Mouse (Mus musculus) limb, embryonic 14.5 days (tissue): Measurements from ENCODE around the gene Bbs10. TPM values are rescaled to one million over a fixed set of nuclear protein-coding genes. Genes with fewer than 3 reads are reported as not detected.

Experiments used
- ATAC-seq: fragments of 200-750 bp; cut with Nextera tagmentation; 2 replicates; pipeline ENCODE4 v1.8.0; 2017; ENCODE audit warnings: low read depth, moderate number of reproducible peaks, moderate TSS enrichment; ENCODE audit not compliant: low FRiP score
- DNase-seq: peaks from one replicate; pipeline ENCODE4 v3.0.0-alpha.2; 2015; ENCODE audit warnings: low spot score
- H3K27ac ChIP-seq: fragments of 300-500 bp; sonication (generic); replicated peaks from 2 replicates; pipeline ENCODE4 v1.5.1; 2014; ENCODE audit warnings: low read depth, mild to moderate bottlenecking, low read length, moderate library complexity, mixed read lengths
- H3K27me3 ChIP-seq: fragments of 300-500 bp; sonication (generic); 2 replicates; pipeline ENCODE4 v1.6.1; 2014; ENCODE audit warnings: low read length, mixed read lengths; ENCODE audit not compliant: control insufficient read depth, insufficient read depth
- H3K36me3 ChIP-seq: fragments of 300-500 bp; sonication (generic); 2 replicates; pipeline ENCODE4 v1.6.1; 2014; ENCODE audit warnings: mild to moderate bottlenecking, low read length, moderate library complexity, mixed read lengths; ENCODE audit not compliant: control insufficient read depth, insufficient read depth
- H3K4me1 ChIP-seq: fragments of 300-500 bp; sonication (generic); 2 replicates; pipeline ENCODE4 v1.6.1; 2014; ENCODE audit warnings: antibody characterized with exemption, low read length, mixed read lengths; ENCODE audit not compliant: control insufficient read depth, insufficient read depth
- H3K4me2 ChIP-seq: fragments of 300-500 bp; sonication (generic); replicated peaks from 2 replicates; pipeline ENCODE4 v1.6.1; 2014; ENCODE audit warnings: low read depth, mild to moderate bottlenecking, low read length, moderate library complexity; ENCODE audit not compliant: severe bottlenecking
- H3K4me3 ChIP-seq: fragments of 300-500 bp; sonication (generic); replicated peaks from 2 replicates; pipeline ENCODE4 v1.5.1; 2014; ENCODE audit warnings: low read length
- H3K9ac ChIP-seq: fragments of 300-500 bp; sonication (generic); 2 replicates; pipeline ENCODE4 v1.6.1; 2014; ENCODE audit warnings: mild to moderate bottlenecking, low read depth, low read length, moderate library complexity; ENCODE audit not compliant: severe bottlenecking
- H3K9me3 ChIP-seq: fragments of 300-500 bp; sonication (generic); 2 replicates; pipeline ENCODE4 v1.6.1; 2016; ENCODE audit warnings: low read length; ENCODE audit not compliant: control insufficient read depth
- POLR2A ChIP-seq: fragments of 200-500 bp; IDR thresholded peaks from 2 replicates; pipeline ENCODE4 v1.8.0; 2012; ENCODE audit warnings: inconsistent platforms, mild to moderate bottlenecking, moderate library complexity, borderline replicate concordance; ENCODE audit not compliant: insufficient read depth, insufficient read length; ENCODE audit errors: extremely low read depth
- WGBS: fragments of 180-500 bp; shearing (Covaris S2); extraction: QIAGEN DNeasy Blood & Tissue Kit; methylation state at CpG from one replicate; pipeline ENCODE4 v1.1.7; 2014; 5-methylcytosine and 5-hydroxymethylcytosine counted together
- polyA plus RNA-seq, 2 experiments: library from polyadenylated mRNA; depleted of rRNA in 1 of 2; stranded (reverse) in 1 of 2; unstranded in 1 of 2; fragments of >200 nt; fragmentation: Nextera tagmentation in 1 of 2; extraction: Ambion mirVana in 1 of 2; gene quantifications; 2 replicates each; pipeline versions ENCODE4 v1.2.1 to v1.2.3; 2012 to 2014

The Bbs10 gene
- polyA plus RNA-seq, 2 experiments, result 4.4 to 4.9 TPM

GRCm38 (mm10) chr10:111318805-111319500, 20.5 kb downstream of the Bbs10 start:
- Histone ChIP-seq H3K4me3 (no peak overlapping the region), H3K4me2 (no peak overlapping the region), H3K9me3 (no peaks in the 10 kb centered on the region), H3K9ac (no peak overlapping the region), H3K36me3 (no peaks in the 10 kb centered on the region), H3K4me1 (peaks cover 5% of the 10 kb centered on the region; the same call in 1 of the 2 replicates), H3K27ac (no peak overlapping the region), H3K27me3 (no peaks in the 10 kb centered on the region)
- TF ChIP-seq POLR2A, result no peak
- 83% methylated on average over 9 of the region's 9 CpGs for WGBS
- ATAC-seq (no peak), DNase-seq (no peak)

- H3K4me2 ChIP-seq, result no peak overlapping the region
- H3K4me3 ChIP-seq, result no peak overlapping the region
- no peaks in the 10 kb centered on the region for H3K27me3 ChIP-seq
- no peak overlapping the region for H3K27ac ChIP-seq
- DNase-seq (no peak), ATAC-seq (no peak)
- H3K4me1 ChIP-seq, result no peaks in the 10 kb centered on the region
- no peak overlapping the region for H3K9ac ChIP-seq
- no peaks in the 10 kb centered on the region for H3K36me3 ChIP-seq
- no peaks in the 10 kb centered on the region for H3K9me3 ChIP-seq
- TF ChIP-seq POLR2A, result no peak
Measured at GRCm38 (mm10) chr10:111320579-111320978, 22.1 kb downstream of the Bbs10 start.

GRCm38 (mm10) chr10:111327957-111328356, 29.5 kb downstream of the Bbs10 start:
- Histone ChIP-seq H3K36me3 (no peaks in the 10 kb centered on the region), H3K27ac (no peak overlapping the region), H3K4me1 (no peaks in the 10 kb centered on the region), H3K27me3 (no peaks in the 10 kb centered on the region), H3K4me3 (no peak overlapping the region), H3K9ac (no peak overlapping the region), H3K4me2 (no peak overlapping the region), H3K9me3 (no peaks in the 10 kb centered on the region)
- no peak for DNase-seq
- 78% methylated on average over 4 of the region's 4 CpGs for WGBS
- no peak for TF ChIP-seq POLR2A
- no peak for ATAC-seq

GRCm38 (mm10) chr10:111329326-111329725, 30.8 kb downstream of the Bbs10 start:
- Histone ChIP-seq H3K9ac (no peak overlapping the region), H3K4me2 (no peak overlapping the region), H3K4me1 (no peaks in the 10 kb centered on the region), H3K36me3 (no peaks in the 10 kb centered on the region), H3K9me3 (no peaks in the 10 kb centered on the region), H3K27ac (no peak overlapping the region), H3K4me3 (no peak overlapping the region), H3K27me3 (no peaks in the 10 kb centered on the region)
- DNase-seq, result no peak
- TF ChIP-seq POLR2A, result no peak
- ATAC-seq, result no peak
- 84% methylated on average over 5 of the region's 5 CpGs for WGBS

- H3K4me2 ChIP-seq, result no peak overlapping the region
- H3K36me3 ChIP-seq, result no peaks in the 10 kb centered on the region
- no peaks in the 10 kb centered on the region for H3K4me1 ChIP-seq
- DNase-seq, result no peak
- TF ChIP-seq POLR2A, result no peak
- no peaks in the 10 kb centered on the region for H3K27me3 ChIP-seq
- H3K27ac ChIP-seq, result no peak overlapping the region
- no peak overlapping the region for H3K9ac ChIP-seq
- no peak for ATAC-seq
- H3K4me3 ChIP-seq, result no peak overlapping the region
- H3K9me3 ChIP-seq, result no peaks in the 10 kb centered on the region
- 97% methylated on average over 2 of the region's 2 CpGs for WGBS
Measured at GRCm38 (mm10) chr10:111334902-111335301, 36.4 kb downstream of the Bbs10 start.
